Mouse (Mus musculus) heart, adult 18-20 months (tissue): Measurements from ENCODE around the gene Pdxp. TPM values are rescaled to one million over a fixed set of nuclear protein-coding genes. Genes with fewer than 3 reads are reported as not detected.

ENCODE experiments used
- DNase-seq, 2 experiments: peaks; one replicate each; pipeline ENCODE4 v3.0.0; 2021 to 2022; ENCODE audit warnings: mixed read lengths in 1 of 2
- total RNA-seq, 2 experiments: library from RNA; stranded (reverse); gene quantifications; 2 replicates each; pipeline ENCODE4 v1.2.3; 2021

Gene Pdxp
- total RNA-seq, 2 experiments from 2014 or later, result 0.62 to 0.64 TPM

DNA sequence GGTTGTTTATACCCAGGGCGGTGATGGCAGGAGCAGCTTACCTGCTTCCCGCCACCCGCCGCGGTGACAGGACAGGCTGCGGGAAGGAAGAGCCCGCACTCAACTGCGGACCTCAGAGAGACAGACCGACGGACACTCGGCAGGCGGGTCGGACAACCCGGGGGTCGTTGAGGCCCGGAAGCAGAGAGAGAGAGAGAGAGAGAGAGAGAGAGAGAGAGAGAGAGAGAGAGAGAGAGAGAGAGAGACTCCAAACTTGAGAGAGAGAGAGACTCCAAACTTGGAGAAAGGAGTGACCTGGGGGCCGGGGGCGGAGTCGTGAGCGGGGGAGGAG lies 14.3 kb upstream of the Pdxp start, which contains the start of gene Gm49510:
Gene Gm49510 (plus strand): TSS at position 259 of the 331 bp plus-strand sequence.
- peak in 1 of 2 experiments; percentile 42 for DNase-seq

DNA sequence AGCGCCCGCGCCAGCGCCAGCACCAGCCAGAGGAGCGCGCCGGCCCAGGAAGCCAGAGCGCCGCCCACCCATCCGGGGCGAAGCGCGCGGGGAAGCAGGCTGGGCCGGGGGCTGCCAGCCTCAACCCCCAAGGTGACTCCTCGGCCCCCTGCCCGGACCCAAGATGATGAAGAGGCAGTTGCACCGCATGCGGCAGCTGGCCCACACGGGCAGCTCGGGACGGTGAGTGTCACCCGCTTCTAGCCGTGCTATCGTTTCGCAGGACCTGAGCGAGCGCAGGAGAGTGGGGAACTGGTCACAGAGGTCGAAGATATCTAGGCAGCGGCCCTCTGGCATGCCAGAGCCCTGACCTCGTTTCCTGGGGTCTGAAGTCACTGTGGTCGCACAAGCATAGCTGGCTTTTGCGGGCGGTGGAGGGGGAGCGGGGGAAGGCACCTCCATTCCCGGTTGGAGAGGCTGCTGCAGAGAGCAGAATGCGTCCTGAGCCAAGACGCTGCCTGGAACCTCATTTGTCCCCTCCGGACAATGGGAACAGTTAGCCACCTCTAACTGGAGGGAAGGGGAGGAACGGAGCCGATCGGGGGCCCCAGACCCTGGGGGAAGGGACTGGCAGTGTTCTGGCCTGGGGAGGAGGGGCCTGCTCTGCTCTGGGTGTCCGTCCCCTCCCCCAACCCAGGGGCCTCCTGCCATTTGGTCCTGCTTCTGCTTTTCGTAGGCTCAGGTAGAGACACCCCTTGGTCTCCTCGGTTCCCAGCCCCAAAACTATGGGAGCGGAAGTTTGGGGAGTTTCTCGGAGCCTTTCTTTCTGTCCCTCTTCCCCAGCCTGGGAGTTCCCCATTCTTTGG lies 13.8 kb upstream of the Pdxp start, which contains the start of gene Sh3bp1:
Gene Sh3bp1 (plus strand): TSS at position 29 of the 845 bp plus-strand sequence.
- peak; percentile 72 to 73 for DNase-seq

DNA sequence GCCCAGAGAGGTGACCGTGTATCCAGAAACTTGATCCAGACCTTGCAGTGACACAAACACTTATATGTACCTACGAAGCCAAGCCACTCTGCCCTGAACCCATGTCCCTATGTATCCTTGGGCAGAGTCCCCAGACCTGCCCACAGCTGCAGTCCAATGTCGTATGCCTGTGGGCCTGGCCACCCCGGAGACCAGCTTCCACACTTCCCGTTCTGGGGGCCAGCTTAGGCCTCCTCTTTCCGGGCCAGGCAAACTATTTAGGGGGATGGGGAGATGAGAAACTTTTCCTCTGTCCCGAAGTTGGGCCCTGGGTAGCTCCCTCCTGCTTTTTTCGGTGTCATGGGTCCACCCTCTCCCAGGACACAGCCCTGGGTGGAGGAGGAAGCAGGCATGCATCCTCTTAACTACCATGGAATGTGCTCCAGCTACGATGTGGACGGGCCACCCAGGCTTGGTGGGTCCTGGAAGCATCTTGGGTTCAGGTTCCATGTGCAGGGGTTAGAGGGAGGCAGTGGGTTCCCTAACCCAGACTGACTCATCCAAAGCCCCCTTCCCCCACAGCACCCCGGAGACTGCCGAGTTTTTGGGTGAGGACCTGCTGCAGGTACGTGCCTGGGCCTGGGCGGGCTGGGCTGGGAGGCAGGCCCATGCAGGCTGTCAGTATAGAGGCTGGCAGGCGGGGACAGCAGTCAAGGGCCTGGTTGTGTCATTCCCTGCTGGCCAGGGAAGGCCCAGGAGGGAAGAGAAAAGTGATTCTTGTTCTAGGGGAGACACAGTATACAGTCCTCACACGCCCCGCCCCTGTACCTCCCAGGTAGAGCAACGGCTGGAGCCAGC lies 12.9 kb upstream of the Pdxp start:
- peak in 1 of 2 experiments; percentile 21 for DNase-seq

DNA sequence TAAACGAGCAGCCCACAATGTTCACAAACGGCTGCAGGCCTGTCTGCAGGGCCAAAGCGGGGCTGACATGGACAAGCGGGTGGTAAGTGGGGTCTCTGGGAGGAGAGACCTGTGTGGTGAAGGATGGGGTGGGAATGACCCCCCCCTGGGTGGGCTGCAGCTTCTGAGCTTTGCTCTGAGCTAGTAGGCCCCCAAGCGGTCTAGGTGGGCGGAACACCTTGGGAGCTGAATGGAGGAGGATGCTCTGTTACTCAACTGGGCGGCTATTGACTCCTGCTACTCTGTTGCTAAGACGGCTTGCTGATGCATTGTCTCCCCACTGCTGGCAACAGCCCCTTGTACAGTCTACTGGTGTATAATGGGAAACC lies 12.3 kb upstream of the Pdxp start:
- no peak for DNase-seq

DNA sequence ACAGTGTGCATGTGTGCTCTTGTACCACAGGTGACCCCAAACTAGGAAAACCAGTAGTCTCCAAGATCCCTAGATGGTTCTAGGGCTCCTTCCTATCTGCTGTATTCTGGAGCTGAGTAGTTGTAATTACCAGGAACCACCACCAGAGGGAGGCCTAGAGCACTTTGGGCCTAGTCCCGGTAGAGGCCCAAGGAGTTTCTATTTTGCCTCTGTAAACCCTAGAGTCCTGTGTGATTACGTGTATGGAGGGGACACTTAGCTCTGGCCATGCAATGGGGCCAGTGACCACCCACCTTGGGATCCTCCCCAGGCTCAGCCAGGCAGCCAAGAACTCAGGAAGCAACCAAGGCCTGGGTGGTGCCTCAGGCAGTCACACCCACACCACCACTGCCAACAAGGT lies 10.5 kb upstream of the Pdxp start:
- peak; percentile 81 to 92 for DNase-seq

DNA sequence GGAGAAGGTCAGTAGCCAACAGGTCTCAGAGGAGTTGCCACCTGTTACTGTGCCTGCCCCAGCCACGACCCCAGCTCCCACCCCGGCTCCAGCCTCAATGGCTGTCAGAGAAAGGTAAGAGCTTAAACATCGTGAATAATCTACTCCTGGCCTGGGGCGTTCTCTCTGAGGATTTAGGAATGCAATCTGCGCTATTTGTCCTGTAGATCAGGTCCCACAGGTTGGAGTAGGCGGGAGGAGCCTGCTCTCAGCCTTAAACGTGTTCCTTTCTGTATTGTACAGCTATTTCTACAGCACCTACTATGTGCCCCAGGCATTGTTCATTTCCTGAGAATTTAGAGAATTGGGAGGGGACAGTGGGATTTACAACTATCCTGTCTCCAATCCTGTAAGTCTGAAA lies 5.3 kb upstream of the Pdxp start:
- DNase-seq, result no peak

DNA sequence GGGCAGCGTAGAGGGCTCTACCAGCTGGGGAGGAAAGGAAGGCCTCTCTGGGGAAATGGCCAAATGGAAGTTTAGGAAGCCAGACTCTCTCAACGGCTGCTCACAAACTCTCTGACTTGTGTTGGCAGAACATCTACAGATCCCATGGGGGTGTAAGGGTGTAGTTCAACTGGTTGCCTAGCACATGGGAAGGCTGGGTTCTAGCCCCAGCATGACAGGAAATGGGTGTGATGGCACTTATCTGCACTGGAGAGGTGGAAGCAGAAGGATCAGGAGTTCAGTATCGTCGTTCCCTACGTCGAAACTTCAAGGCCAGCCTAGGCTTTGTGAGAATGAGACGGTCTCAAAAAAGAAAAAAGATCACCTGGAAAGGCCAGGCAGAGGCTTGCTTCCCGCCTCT lies 4.7 kb upstream of the Pdxp start:
- DNase-seq, result no peak

DNA sequence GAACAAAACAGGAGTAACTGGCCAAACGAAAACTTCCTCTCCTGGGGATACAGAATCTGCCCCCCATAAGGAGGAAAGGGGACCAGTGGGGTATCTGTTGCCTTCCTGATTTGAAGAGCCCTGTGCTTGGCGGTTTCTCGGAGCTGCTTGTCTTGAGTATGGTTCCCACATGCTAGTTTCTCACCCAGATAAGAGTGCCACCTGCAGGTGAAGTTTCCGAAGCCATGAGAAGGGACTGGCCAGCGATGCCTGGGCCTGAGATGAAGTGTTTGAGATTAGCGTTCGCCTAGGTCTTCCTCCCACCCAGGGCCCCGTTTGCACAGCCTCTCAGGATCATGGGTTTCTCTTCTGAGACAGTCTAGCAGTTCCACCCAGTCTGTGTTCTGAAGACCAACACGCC lies 1.7 kb upstream of the Pdxp start:
- no peak for DNase-seq

DNA sequence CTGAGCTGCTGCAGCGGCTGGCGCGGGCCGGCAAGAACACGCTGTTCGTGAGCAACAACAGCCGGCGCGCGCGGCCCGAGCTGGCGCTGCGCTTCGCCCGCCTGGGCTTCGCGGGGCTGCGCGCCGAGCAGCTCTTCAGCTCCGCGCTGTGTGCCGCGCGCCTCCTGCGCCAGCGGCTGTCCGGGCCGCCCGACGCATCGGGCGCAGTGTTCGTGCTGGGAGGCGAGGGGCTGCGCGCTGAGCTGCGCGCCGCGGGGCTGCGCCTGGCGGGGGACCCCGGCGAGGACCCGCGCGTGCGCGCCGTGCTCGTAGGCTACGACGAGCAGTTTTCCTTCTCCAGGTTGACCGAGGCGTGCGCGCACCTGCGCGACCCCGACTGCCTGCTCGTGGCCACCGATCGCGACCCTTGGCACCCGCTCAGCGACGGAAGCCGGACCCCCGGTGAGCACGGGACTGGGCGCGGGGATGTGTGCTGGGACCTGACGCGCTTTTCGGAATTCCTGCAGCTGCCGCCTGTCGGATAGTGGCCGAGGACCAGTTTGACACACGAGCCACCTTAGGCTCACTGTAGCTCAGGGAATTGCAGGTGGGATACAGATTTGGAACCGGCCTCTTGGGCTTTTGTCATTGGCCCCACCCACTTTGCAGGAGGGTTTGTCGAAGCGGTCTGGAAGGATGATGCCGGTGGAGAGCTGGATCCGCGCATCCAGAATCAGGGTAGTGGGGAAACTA lies 538 bp downstream of the Pdxp start:
- peak in 1 of 2 experiments; percentile 42 for DNase-seq

DNA sequence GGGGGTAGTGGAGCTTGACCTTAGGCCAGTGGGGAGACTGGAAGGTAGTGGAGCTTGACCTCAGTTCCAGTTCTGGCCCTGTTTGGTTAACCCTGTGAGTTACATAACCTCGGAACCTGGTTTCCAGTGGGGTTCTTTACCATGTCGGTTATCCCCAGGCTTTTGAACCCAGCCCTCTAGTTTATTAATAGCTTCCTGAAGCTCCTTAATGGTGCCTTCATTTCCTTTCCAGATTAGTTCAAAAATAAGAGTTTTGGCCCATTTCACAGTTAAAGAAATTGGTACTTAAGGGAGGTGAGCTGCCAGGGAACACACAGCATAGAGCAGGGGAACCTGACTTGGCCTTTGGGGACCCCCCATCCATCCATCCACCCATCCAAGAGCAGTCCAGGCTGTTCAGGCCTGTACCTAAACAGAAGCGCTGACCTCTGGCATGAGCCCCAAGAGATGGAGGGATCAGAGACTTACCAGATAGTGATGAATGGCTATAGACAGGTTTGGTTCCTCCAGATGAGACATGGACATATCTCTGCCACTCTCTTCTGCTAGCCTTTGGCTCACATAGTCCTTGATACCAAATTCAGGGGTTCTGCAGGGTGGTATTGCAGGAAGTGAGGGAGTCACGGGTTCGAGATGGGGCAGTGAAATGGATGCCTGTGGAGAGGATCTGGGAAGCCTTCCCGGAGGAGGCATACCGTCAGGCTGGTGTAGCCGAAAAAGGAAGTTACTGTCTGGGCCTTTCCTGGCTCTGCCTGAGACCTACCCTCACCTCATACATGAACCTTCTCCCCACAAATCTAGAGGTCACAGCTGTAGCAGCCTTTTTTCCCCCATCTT lies 1.3 kb downstream of the Pdxp start:
- DNase-seq, result no peak

DNA sequence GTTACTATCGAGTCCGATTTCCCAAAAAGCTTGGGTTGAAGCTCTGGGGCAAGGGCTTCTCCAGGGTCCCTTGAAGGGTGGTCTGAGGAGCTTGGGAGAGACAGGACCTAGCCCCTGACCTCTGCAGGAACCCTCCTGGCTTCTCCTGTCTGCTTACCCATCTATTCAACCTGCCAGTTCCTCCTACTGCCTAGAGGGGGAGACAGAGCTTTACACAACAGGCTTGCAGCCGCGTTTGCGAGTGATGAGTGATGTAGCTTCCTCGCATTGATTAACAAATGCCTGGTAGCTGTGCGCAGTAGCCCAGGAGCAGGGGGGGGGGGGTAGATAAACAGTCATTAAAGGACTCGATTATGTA lies 1.9 kb downstream of the Pdxp start:
- DNase-seq, result peak; percentile 81 to 84

DNA sequence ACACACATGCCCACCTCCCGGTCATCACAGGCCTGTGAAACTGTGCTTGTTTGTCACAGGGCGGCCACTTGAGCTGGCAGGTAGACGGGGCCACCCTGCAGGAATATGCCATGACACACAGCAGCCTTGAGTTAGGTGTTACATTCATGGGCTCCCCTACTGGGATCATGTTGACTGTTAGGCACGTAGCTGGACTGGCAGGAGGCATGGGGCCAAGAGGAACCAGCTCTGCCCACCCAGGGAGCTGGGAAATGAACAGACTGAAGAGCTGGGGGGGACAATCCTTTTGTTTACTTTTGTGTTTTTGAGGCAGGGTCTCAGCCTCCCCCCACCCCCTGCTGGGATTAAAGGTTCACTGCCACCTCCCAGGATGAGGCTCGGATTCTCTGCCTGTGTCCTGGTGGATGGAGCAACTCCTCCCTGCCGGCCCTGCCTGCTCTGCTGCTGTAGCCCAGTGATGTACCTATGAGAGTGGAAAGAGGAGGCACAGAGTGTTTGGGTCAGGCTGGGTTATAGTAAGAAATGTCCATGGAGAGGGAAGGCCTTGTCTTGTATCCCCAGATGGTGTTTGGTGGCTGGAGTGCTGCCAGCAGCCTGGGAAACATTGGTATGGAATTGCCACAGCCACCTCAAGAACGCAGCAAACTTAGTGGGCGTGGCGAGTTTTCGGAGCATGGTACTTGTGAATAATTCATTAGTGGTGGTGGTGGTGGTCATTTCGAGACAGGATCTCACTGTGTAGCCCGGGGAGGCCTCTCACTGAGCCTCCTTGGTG lies 2.5 kb downstream of the Pdxp start:
- DNase-seq, result no peak

DNA sequence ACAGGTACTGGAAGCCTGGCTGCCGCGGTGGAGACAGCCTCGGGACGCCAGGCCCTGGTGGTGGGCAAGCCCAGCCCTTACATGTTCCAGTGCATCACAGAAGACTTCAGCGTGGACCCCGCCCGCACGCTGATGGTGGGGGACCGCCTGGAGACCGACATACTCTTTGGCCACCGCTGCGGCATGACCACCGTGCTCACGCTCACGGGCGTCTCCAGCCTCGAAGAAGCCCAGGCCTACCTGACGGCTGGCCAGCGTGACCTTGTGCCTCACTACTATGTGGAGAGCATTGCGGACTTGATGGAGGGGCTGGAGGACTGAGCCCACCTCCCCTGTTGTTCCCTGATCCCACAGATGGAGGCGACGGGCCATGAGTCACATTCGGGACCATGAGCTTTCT lies 4.4 kb downstream of the Pdxp start:
- DNase-seq, result no peak

DNA sequence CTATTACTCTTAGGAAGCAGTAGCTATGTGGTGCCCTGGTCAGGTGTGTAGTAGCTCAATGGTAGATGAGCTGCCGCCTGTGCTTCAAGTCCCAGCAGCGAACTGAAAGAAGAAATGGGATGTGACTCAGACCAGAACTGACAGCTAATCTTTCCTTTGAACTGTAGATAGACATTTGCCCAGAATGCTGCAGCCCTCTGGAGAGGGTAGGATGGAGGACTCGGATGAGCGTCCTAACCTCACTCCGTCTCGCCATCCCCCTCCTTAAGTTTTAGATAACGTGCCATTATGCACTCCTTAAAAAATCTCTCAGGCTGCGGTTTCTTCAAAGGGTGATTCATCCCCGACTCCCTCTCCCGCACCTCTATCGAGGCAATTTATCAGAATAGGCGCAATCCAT lies 6.2 kb downstream of the Pdxp start:
- no peak for DNase-seq

DNA sequence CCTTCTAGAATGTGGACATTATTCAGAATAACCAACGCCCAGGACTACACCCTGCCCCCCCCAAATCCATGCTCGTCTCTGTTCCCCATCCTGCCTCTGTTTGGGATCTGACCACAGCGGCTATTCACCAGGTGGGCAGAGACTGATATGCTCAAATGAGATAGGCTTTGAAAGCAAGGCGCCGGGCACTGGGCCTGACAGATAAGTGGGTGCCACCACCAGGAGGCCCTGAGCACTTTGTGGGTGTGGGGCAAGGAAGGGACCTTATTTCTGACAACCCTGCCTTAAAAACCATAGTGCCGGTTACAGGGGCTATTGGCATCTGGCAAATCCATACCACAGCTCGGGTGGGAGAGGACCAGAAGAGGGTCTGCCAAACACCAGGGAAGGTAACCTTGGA lies 9.0 kb downstream of the Pdxp start:
- DNase-seq, result no peak

DNA sequence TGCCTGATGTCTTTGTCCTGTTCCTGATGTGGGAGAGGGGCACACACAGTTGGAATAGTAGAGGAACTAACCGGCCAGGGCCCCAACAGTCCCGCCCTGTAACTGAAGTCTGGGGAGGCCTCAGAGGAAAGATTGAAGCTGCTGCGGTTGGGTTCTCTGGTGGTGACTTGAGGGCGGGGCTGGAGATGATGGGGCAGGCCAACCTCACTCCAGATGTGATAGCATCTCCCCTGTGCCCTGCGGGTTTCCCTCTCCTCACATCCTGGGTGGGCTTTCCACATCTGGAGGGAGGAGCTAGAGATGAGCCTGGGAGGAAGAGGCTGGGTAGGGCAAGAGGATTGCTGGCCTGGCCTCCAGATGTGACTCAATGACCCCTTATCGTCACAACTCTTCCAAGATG lies 9.9 kb downstream of the Pdxp start:
- no peak for DNase-seq

DNA sequence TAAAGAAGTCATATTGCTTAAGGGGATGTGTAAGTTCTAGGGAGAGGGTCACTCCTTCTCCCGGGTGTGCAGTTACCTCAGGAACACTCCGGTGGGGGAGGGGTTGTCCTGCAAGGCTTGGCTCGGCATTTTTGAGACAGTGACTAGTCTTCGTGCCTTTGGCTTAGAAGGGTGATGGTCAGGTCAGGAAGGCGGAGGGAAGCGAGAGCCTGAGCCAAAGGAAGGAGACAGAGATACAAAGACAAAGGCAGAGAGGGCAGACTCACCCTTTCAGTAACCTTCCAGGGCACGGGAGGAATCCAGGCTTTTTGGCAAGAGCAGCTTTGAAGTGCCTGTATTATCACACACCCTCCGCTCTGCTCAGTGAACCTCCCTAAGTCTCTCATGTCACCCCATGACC lies 11.4 kb downstream of the Pdxp start:
- DNase-seq, result peak in 1 of 2 experiments; percentile 29

DNA sequence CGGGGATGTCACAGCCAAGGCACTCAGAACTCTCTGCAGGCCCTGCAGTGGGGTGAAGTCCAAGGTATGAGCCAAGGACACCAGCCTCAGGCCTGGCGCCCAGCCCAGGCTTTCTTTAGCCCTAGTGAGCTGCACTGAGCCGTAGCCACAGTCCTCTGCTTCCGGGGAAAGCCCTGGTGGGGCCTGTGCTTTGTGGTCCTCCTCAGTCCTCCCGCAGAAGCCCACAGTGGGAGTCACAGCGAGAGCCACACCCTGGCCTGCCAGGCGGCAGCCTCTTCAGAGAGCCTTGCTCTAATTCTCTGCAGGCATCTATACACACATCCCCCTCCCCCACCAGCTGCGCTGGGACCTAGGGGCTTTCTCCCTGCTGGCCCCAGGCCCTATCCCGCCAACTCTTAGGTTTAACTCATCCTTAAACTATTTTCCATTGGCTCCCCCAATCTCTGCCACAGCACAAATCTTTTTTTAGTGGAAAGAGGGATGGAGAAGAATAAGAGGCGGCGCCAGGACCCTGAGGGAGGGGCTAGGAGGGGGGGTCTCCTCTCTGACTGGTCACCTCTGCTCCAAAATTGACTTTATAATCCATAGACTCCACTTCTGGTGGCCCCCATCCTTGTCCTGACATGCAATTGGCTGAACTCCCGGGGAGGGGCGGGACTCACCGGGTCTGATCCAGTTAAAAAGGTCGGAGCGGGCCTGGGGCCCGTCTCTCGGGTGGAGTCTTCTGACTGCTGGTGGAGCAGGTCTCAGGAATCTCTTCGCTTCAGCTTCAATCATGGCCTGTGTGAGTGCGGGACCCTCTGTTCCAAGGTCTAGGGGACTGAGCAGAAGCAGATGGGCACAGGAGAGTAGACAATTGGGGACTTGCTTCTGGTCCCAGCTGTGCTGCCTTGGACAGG lies 12.6 kb downstream of the Pdxp start, which contains the start of gene Lgals1:
Gene Lgals1 (plus strand): TSS at position 705 of the 899 bp plus-strand sequence.
- peak; percentile 94 to 95 for DNase-seq

DNA sequence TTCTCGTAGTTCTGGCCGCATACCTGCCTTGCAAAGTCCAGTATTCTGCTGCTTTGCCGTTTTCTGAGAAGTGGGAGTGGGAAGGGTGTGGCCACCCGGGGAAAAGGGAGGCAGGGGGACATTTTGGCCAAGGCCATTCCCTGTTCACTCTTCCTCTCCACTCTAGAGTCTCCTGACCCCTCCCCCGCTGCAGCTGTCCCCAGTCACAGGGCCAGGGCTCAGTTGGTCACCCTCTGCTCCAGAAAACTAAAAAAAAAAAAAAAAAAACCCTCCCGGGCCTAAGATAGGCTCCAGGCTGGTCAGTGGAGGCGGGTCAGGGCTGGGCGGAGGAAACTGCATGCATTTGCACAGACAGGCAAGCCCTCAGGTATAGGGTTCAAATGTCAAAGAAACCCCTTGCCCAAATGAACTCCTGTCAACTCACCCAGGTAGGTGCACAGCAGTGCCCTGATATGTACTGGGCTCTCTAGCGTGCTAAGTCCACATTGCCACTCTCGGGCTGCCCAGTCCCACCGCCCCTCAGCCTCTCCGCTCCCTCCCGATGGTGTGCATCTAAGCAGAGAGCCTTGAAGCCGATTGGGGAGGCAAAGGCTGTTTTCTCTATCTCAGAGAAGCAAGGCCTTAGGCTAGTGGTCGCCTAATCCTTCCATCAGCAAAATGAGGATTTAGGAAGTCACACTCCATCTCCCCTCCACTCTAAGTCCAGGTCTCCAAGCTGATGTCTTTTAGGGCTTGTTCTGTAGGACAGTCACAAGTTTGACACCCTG lies 13.5 kb downstream of the Pdxp start:
- DNase-seq, result peak; percentile 59 to 64
